Mouse (Mus musculus) adrenal gland, postnatal 36 days (tissue): ENCODE results near the gene Fmnl2. TPM values are rescaled to one million over a fixed set of nuclear protein-coding genes. Genes with fewer than 3 reads are reported as not detected.
A peak's percentile ranks its signal among the peaks of the same experiment; 100 is the strongest.

Experiments used
- DNase-seq, 2 experiments: peaks; one replicate each; pipeline ENCODE4 v3.0.0; 2021; ENCODE audit warnings: mixed read lengths in 1 of 2
- total RNA-seq, 2 experiments: library from RNA; stranded (reverse); gene quantifications; 2 replicates each; pipeline ENCODE4 v1.2.3; 2021

Gene Fmnl2
- total RNA-seq, 2 experiments from 2014 or later: 20.7 to 41.7 TPM

DNA sequence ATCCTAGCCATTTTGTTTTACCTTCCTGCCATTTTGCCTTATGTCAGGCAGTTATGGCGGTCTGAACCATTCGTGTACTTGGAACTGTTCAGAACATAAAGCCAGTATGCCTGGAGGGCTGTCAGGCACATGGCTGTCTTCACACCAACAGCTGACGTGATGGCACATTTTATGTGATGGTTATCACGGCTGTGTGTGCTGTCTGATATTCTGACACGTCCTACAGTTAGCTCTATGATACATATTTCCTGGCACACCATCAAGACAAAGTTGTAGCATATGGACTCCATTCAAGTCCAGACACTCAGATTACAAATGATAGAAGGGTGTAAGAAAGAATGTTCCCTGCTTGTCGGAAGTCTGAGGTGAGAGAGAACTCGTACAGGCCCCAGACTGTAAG is 248.4 kb downstream of the Fmnl2 start:
- DNase-seq: no peak

DNA sequence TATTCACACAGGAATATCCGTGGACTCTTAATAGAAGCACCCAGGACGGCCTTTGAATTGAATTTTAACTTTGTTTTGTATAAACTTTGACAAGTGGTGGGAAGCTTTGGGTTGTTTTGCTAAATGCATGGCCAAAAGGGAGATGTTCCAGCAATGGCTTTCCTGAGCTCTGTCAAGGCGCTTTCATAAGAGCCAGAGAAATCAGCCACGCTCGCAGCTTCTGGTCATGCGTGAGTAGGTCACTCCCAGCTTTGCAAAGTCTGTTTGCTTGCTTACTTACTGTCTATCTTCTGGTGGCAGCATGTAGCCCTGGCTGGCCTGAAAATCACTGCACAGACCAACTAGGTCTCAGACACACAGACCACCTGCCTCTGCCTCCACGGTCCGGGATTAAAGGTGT is 248.8 kb downstream of the Fmnl2 start:
- no peak for DNase-seq

DNA sequence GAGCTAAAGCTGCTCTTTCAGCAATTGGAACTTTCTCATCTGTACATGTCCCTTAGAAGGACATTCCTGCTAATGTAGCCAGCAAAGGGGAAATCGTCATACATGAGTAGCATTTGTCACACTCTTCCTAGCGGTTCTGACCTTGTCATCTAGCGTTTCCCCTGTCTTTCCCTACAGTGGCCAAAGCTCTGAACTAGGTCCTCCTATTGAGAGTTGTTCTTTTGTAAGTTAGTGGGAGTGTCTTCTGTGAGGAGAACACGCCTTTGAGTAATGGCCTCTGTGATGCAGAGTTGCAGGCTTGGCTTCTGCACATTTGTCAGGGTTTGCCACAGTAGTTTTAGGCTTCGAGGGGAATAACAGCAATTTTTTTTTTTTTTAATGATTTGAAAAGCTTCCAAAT is 250.9 kb downstream of the Fmnl2 start:
- no peak for DNase-seq

DNA sequence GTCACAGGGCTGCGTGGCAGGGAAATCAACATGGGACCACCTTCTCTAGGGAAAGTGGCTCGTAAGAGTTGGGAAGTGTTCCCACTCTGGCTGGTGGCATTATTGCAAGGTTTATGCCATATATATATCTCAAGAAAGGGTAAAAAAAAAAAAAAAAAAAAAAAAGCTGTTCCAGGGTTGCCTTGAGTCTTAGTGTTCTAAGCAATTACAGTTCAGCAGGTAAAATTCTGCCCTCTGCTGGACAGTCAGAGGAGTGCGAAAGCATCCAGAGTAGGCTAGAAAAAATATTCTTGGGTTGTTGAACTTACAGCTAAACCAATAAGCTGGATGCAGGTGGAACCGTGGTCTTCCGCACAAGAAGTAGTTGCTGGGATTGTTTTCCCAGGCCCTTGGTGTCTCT is 264.1 kb downstream of the Fmnl2 start:
- peak; percentile 35 to 64 for DNase-seq

DNA sequence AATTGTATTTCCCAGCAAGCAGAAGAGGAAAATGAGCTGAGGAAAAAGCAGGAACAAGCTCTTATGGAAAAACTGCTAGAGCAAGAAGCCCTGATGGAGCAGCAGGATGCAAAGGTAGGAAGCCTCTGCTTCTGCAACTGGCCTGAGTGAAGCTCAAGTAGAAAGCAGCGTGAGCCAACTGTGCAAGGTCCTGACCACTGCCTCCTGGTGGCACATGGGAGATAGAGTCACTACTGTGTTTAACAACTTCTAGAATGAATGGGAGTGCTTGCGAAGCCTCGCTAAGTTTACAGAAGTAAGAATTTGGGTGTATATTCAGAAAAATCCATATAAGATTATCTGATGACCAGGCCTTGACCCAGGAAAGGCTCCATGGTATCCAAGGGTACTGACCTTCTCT is 268.3 kb downstream of the Fmnl2 start:
- peak in 1 of 2 experiments; percentile 37 for DNase-seq

DNA sequence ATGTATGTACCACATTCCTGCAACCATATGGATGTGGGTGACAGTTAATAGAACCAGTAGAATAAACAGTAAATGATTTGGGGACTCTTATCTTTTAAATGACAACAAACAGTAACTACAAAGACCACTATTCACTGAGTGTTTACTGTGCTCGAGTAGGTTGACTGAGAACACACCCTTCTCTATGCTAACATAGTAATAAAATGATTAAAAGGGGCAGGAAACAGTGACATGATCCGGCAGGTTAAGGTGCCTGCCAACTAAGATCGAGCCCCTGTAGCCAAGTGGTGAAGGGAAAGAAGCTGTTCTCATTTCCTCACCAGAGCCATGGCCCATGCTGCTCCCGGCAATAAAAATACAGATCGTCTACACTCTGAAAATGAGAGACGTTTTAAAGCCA is 271.4 kb downstream of the Fmnl2 start:
- no peak for DNase-seq

DNA sequence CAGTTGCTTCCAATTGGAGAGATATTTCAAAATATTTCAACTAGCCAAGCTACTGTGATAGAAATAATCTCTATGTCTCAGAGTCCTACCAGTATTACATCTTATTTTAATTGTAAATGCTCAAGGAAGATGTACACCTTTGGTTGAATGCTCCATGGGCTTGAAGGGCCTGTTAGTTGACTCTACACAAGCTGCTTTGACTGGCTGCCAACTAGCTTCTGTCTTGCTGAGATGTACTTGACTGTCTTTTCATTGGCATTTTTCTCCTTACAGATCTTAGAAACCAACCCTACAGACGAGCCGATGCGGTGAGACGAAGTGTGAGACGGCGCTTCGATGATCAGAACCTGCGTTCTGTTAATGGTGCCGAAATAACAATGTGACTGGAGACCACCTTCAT is 273.9 kb downstream of the Fmnl2 start:
- DNase-seq: no peak

DNA sequence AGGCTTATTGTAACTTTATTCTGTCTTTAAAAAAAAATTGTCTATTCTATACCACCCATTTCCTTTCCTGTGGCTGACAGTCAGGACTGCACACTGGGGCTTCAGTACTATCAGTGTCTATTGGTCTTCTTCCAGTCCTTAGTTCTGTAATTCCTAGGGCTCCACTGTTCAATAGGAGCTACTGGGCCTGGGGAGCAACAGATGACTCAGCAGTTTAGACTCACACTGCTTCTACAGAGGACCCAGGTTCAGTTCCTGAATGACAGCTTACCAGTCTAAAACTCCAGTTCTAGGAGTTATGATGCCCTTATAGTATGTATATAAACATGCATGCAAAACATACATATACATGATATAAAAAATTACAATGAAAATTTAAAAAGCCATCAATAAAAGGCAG is 289.2 kb downstream of the Fmnl2 start:
- DNase-seq: no peak

DNA sequence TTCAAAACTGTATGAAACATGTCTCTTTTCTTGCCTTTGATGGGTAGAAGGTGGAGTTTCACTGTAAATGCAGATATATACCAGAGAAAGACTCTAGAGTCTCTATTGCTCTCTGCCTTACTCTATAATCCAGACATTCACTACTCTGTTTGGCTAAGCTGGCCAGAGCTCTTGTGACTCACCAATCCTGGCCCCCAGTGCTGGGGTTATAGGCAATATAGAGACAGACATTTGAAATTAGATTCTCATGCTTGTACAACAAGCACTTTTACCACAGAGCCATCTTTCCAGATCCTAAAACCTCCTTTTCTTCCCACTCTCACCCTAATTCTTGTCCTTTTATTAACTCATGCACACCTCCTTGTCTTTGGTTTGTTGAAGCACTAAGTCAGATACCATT is 316.3 kb downstream of the Fmnl2 start:
- no peak for DNase-seq

DNA sequence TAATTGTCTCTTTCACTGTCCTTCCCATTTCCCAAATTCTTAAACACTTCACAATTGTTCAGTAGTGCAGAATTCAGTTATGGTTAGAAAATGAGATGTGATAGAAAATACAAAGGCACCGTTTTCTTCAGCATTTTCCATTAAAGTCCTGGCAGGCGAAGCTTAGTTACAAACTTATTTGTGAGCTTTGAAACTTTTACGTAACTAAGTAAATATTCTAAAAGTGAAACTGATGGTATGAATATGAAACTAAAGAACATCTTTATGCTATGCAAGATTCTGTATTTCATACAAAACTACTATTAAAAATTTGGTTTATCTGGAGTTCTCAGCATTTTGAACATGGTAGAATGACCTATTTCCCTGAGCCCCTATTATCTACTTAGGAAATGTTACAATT is 321.3 kb downstream of the Fmnl2 start:
- no peak for DNase-seq

DNA sequence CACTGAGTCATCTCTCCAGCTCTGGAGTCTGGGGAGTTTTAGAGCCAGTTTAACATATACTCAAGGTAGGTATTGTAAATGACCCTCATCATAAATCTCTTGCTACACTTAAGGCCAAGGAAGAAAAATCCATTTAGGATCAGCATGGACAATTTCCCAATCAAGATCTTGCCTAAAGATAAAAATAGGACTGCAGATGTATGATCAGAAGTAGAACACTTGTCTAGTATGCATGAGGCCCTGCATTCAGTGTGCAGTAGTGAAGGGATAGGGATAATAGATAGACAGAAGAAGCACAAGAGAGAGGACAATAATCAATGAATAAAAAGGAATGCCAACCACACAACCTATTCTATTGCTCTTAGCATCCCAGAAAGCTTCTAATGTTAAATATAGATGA is 322.2 kb downstream of the Fmnl2 start:
- DNase-seq: no peak

Other genes starting within 250 kb of the Fmnl2 start
- gene Cacnb4, start 181.0 kb upstream of the Fmnl2 start, total RNA-seq: under 1 TPM; 0.17 to 0.20 TPM
- gene Stam2, start 115.6 kb upstream of the Fmnl2 start, total RNA-seq: 10 to 100 TPM; 34.5 to 42.8 TPM